Mouse (Mus musculus) embryo, embryonic 9.5 days (tissue): ENCODE results near the gene Gbgt1.

ENCODE experiments used
- DNase-seq: peaks from one replicate; pipeline ENCODE4 v3.0.0-alpha.2; 2017; ENCODE audit errors: extremely low spot score

Gene Gbgt1

DNA sequence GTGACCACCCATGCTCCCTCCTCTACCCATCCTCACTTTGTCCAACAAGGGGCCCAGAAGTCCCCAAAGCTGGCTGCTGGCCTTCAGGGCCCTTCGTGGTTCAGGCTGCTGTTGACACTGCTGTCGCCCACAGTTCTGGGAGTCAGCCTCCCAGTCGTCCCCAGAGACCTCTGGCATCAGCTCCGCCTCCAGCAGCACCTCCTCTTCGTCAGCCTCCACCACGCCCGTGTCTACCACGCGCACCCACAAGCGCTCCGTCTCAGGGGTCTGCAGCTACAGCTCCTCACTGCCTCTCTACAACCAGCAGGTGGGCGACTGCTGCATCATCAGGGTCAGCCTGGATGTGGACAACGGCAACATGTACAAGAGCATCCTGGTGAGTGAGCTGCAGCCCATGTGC lies 52.5 kb downstream of the Gbgt1 start:
- DNase-seq, result no peak

DNA sequence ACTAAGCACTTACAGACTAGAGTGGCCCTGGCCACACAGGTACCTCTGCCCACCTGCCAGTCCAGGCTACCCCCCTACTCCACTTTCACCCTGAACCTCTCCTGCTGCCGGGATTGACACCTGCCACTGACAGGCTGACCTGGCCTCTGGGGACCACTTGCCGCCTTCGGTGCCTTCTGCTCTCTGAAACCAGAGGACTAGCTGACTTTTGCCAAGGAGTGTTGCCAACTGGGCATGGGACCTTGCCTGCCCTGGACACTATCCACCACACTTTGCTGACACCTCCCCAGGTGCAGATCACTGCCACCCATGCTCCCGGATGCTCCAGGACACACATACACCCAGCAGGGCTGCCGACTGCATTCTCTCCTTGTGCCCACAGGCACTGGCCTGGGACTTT lies 55.6 kb downstream of the Gbgt1 start:
- no peak for DNase-seq
